Mouse (Mus musculus): ENCODE measurements around the gene Tjp1.

GRCm38 (mm10) chr7:65373336-65373735, 154.2 kb downstream of the Tjp1 start:
- TF ChIP-seq CTCF (IDR thresholded peaks at IDR 0.05; ENCODE audit: low read depth, low read length), result no peak
- TF ChIP-seq POLR2A (IDR thresholded peaks at IDR 0.05; ENCODE audit: insufficient read depth, low read length), result no peak
- TF ChIP-seq EP300 (IDR thresholded peaks at IDR 0.05; ENCODE audit: insufficient read depth, low read depth, low read length), result no peak
